Mouse (Mus musculus) embryonic facial prominence, embryonic 10.5 days (tissue): ENCODE data around the gene Etl4. TPM values are rescaled to one million over a fixed set of nuclear protein-coding genes. Genes with fewer than 3 reads are reported as not detected.
"Not testable (repeated sequence)": the region's sequence is repeated elsewhere in the genome, so short reads cannot be mapped to it uniquely, and the experiment has no call there.

Source experiments
- DNase-seq: peaks from one replicate; pipeline ENCODE4 v3.0.0-alpha.2; 2017; ENCODE audit warnings: low spot score
- H3K27ac ChIP-seq: fragments of 300-500 bp; sonication (generic); replicated peaks from 2 replicates; pipeline ENCODE4 v1.5.1; 2016; ENCODE audit warnings: mild to moderate bottlenecking
- H3K27me3 ChIP-seq: fragments of 300-500 bp; sonication (generic); replicated peaks from 2 replicates; pipeline ENCODE4 v1.6.1; 2016; ENCODE audit warnings: low read depth, mild to moderate bottlenecking; ENCODE audit not compliant: poor library complexity, severe bottlenecking
- H3K36me3 ChIP-seq: fragments of 300-500 bp; sonication (generic); replicated peaks from 2 replicates; pipeline ENCODE4 v1.6.1; 2016; ENCODE audit warnings: mild to moderate bottlenecking, moderate library complexity
- H3K4me1 ChIP-seq: fragments of 300-500 bp; sonication (generic); 2 replicates; pipeline ENCODE4 v1.6.1; 2016
- H3K4me3 ChIP-seq: fragments of 300-500 bp; sonication (generic); 2 replicates; pipeline ENCODE4 v1.5.1; 2016; ENCODE audit warnings: mild to moderate bottlenecking, moderate library complexity
- H3K9me3 ChIP-seq: fragments of 300-500 bp; sonication (generic); 2 replicates; pipeline ENCODE4 v1.6.1; 2016; ENCODE audit warnings: mild to moderate bottlenecking
- WGBS: fragments of 180-500 bp; shearing (Covaris S2); methylation state at CpG from one replicate; pipeline ENCODE4 v1.1.7; 2016; 5-methylcytosine and 5-hydroxymethylcytosine counted together
- polyA plus RNA-seq: library from polyadenylated mRNA; unstranded; fragments of >200 nt; fragmentation: Nextera tagmentation; extraction: Ambion mirVana; gene quantifications from 2 replicates; pipeline ENCODE4 v1.2.1, GENCODE M21; 2016

Etl4 gene
- polyA plus RNA-seq, 1 experiment from 2014 or later: 26.1 TPM

DNA sequence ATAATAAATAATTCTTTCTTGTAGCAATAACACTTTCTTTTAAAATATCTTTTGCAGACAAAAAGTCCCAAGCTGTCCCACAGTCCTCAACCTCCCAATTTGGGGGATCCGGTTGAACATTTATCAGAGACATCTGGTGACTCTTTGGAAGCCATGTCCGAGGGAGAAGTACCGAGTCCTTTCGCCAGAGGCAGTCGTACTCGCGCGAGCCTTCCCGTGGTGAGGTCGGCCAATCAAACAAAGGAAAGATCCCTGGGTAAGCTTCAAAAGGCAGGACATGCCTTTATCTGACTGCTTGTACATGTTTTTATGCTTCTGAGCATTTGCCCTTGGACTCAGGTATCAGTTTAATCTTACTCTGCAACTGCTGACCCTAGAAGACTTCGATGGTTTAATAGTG, 752.3 kb downstream of the Etl4 start:
- H3K36me3 ChIP-seq: no peaks in the 10 kb centered on the region
- no peak overlapping the region for H3K4me3 ChIP-seq
- no peak for DNase-seq
- H3K27ac ChIP-seq: no peak overlapping the region
- 90% methylated on average over 11 of the region's 11 CpGs for WGBS
- H3K9me3 ChIP-seq: no peaks in the 10 kb centered on the region
- peaks cover 14% of the 10 kb centered on the region for H3K4me1 ChIP-seq
- H3K27me3 ChIP-seq: no peaks in the 10 kb centered on the region

DNA sequence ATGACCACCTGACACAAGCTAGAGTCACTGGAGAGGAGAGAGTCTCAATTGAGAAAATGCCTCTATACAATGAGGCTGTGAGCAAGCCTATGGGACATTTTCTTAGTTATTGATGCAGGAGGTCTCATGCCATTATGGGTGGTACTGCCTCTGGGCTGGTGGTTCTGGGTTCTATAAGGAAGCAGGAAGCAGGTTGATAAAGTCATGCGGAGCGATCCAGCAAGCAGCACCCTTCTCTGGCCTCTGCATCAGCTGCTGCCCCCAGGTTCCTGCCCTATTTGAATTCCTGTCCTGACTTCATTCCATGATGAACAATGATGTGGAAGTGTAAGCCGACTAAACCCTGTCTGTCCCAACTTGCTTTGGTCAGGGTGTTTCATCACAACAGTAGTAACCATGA, 753.1 kb downstream of the Etl4 start:
- H3K4me1 ChIP-seq: peaks cover 14% of the 10 kb centered on the region
- H3K4me3 ChIP-seq: no peak overlapping the region
- no peaks in the 10 kb centered on the region for H3K36me3 ChIP-seq
- 92% methylated on average over 3 of the region's 3 CpGs for WGBS
- H3K27ac ChIP-seq: no peak overlapping the region
- no peaks in the 10 kb centered on the region for H3K9me3 ChIP-seq
- no peak for DNase-seq
- no peaks in the 10 kb centered on the region for H3K27me3 ChIP-seq

DNA sequence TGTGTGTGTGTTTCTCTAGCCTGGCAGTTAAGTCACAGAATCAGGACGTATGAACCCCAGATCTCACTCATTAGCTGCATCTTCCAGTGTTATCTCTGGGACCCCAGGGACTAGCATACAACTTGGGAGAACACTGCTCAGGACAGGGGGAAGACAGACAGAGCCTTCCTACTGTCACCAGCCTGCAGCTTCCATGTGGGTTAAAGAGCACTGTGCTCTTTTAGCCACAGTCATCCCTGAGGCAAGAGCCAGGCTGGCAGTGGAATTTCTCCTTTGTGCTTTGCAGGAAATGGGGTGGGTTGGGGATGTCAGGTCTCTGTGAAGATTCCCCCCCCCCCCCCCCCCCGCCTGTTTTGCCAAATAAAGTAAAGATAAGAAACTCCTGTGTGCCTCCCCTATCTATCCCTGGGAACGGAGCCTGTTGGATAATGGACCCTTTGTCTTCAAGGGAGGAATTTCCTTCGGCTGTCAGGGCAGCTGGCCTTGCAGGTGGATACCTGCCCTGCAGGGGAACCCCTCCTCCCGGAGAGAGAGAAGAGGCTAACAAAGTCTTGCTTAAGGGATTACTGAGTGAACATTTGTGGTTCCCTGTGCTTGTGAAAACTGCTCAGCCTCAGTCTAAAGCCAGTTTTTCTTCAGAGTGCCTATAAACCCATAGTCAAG, 755.9 kb downstream of the Etl4 start:
- WGBS: 8% methylated on average over 5 of the region's 5 CpGs
- no peak overlapping the region for H3K4me3 ChIP-seq
- peak overlapping the region; percentile 66 for H3K27ac ChIP-seq

DNA sequence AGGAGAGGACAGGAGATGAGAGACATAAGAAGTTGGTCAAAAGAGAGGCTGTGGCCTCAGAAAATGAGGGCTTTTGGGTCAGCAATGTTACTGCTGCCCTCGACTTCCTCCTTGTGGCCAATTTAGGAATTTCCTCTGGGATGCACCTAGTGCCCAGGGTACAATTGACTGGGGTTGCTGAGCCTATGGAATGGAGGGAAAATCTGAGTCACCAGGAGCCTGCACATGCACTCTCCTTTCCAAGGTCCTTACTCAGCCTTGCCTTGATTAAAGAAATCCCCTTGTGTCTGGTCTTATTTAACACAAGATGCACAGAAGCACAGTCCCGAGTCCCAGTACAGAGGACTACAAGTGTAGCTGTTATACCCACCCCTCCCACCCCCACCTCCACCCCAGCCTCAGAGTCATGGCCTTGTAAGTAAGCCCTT, 756.5 kb downstream of the Etl4 start:
- no peaks in the 10 kb centered on the region for H3K9me3 ChIP-seq
- 23% methylated on average over 2 of the region's 2 CpGs for WGBS
- no peaks in the 10 kb centered on the region for H3K27me3 ChIP-seq
- no peak overlapping the region for H3K4me3 ChIP-seq
- peaks cover 14% of the 10 kb centered on the region for H3K4me1 ChIP-seq
- H3K27ac ChIP-seq: peak overlapping the region; percentile 66; the same call in 1 of the 2 replicates
- no peaks in the 10 kb centered on the region for H3K36me3 ChIP-seq
- peak; percentile 67 for DNase-seq

More for the DNA sequence above, 755.9 kb downstream of the Etl4 start:
- peaks cover 14% of the 10 kb centered on the region for H3K4me1 ChIP-seq
- H3K27me3 ChIP-seq: no peaks in the 10 kb centered on the region
- no peaks in the 10 kb centered on the region for H3K9me3 ChIP-seq
- no peaks in the 10 kb centered on the region for H3K36me3 ChIP-seq
- peak; percentile 53 for DNase-seq

DNA sequence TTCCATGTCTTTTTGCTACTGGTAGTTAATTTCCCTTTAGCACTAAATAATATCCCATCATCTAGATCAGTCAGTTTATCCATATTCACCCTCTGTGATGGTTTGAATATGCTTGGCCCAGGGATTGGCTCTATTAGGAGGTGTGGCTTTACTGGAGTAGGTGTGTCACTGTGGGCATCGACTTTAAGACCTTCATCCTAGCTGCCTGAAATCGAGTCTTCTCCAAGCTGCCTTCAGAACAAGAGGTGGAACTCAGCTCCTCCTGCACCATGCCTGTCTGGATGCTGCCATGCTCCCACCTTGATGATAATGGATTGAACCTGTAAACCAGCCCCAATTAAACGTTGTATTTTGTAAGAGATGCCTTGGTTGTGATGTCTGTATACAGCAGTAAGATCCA, 758.3 kb downstream of the Etl4 start:
- no peaks in the 10 kb centered on the region for H3K36me3 ChIP-seq
- no peak for DNase-seq
- H3K4me3 ChIP-seq: no peak overlapping the region
- no peaks in the 10 kb centered on the region for H3K27me3 ChIP-seq
- WGBS: 89% methylated on average over 3 of the region's 3 CpGs
- H3K9me3 ChIP-seq: no peaks in the 10 kb centered on the region
- peaks cover 17% of the 10 kb centered on the region for H3K4me1 ChIP-seq
- no peak overlapping the region for H3K27ac ChIP-seq

DNA sequence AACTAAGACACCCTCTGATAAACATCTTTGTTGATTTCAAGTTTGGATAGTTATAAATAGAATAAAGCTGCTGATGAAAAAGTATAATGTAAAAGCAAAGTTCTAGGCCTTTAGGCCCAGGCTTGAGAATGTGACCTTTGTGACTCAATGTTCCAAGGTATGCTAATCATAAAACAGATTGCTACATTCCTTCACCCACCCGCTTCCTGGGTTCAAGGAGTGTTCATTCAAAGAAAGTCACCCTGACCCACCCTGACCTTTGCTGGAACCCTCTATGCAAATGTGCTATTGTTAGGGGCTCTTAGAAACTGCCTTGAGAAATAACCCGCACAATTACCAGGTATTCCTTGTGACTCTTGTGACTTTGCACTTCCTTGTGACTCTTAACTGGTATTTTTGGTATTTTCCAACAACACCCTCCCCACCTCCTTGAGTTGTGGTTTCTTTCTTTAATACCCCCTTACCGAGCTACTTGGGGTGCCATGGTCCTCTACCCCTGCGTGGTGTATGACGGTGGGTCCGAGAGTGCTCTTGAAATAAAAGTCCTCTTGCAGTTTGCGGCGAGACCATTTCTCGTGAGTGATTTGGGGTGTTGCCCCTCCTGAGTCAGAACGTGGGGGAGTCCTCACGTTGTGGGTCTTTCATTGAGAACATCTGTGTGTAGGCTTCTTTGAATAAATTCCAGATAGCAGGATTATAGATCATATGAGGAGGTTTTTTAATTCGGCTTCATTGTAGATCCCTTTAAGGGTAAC, 758.9 kb downstream of the Etl4 start:
- H3K4me1 ChIP-seq: peaks cover 17% of the 10 kb centered on the region
- not testable (repeated sequence) for H3K27ac ChIP-seq, H3K27me3 ChIP-seq, H3K4me3 ChIP-seq, H3K36me3 ChIP-seq, DNase-seq, H3K9me3 ChIP-seq
- WGBS: 84% methylated on average over 12 of the region's 12 CpGs

DNA sequence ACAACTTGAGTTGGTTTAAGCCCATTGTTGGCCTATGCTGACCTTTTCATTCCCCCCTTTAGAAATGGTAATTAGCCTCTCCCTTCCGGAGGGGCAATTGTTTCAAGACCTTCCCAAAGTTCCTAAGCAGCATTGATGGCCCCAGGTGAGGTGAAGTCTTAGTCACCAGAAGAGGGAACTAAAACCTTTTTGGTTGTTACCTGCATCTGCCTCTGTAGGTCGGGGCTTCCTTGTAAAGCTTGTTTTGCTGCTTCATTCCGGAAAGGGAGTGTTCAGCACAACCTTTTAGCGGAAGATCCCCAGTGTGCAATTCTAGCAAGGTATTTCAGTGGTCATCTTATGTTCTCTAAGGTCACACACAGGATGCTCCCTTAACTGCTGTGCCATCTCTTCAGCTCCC, 759.8 kb downstream of the Etl4 start:
- 59% methylated on average over 4 of the region's 4 CpGs for WGBS
- Histone ChIP-seq H3K27me3 (no peaks in the 10 kb centered on the region), H3K4me1 (peaks cover 17% of the 10 kb centered on the region), H3K27ac (no peak overlapping the region), H3K4me3 (no peak overlapping the region), H3K36me3 (no peaks in the 10 kb centered on the region), H3K9me3 (no peaks in the 10 kb centered on the region)
- no peak for DNase-seq

DNA sequence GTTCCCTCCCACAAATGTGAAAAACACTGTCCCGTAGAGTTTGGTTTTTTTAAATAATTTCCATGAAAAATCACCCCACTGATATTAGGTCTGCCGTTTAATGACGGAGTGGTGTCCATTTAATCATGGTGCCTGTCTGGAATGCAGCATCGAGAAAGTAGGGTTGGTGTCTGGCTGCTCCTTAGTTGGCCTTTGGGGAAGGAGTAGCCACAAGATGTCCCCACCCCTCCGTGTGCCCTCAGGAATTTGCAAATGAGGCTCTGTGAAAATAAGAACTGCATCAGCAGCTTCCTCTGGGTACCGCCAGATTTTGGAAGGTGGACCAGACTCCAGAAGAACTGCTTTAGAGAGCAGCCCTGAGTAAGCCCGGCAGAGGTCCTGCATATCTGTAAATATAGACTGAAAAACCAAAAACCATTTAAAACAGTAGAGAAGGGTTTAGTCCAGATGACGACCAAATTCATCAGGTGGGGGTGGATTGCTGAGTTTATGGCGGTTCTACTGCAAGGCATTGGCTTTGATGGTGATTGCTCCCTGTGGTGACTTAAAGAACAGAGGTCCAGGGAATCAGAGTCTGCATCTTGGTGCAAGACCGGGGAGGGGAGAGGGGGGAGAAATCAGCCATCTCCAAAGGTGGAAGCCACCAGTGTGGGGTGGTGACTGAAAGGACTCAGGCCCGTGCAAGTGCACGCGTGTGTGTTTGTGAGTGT, 762.1 kb downstream of the Etl4 start:
- H3K4me1 ChIP-seq: peaks cover 3% of the 10 kb centered on the region; the same call in 1 of the 2 replicates
- 65% methylated on average over 13 of the region's 13 CpGs for WGBS
- DNase-seq: no peak
- H3K36me3 ChIP-seq: no peaks in the 10 kb centered on the region
- no peak overlapping the region for H3K4me3 ChIP-seq
- H3K9me3 ChIP-seq: no peaks in the 10 kb centered on the region
- no peak overlapping the region for H3K27ac ChIP-seq
- no peaks in the 10 kb centered on the region for H3K27me3 ChIP-seq

DNA sequence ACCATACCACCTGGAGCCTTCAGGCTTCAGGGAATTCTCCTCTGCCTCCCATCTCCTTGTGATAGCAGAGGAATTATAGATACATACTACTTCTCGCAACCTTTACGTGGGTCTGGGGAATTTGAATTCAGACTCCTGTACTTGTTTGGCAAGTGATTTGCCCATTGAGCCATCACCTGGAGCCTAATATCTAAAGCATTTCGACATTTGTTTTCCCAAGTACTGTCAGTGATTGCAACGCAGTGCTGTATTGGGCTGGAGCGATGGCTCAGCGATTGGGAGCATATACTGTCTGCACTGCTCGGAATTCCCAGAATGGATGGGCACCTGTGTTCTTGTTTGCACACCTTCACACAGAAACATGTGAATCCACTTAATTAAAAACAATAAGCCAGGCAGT, 762.7 kb downstream of the Etl4 start:
- 95% methylated on average over 7 of the region's 7 CpGs for WGBS
- Histone ChIP-seq H3K27ac (no peak overlapping the region), H3K4me1 (peaks cover 3% of the 10 kb centered on the region; the same call in 1 of the 2 replicates), H3K4me3 (no peak overlapping the region), H3K9me3 (no peaks in the 10 kb centered on the region), H3K27me3 (no peaks in the 10 kb centered on the region), H3K36me3 (no peaks in the 10 kb centered on the region)
- DNase-seq: no peak

DNA sequence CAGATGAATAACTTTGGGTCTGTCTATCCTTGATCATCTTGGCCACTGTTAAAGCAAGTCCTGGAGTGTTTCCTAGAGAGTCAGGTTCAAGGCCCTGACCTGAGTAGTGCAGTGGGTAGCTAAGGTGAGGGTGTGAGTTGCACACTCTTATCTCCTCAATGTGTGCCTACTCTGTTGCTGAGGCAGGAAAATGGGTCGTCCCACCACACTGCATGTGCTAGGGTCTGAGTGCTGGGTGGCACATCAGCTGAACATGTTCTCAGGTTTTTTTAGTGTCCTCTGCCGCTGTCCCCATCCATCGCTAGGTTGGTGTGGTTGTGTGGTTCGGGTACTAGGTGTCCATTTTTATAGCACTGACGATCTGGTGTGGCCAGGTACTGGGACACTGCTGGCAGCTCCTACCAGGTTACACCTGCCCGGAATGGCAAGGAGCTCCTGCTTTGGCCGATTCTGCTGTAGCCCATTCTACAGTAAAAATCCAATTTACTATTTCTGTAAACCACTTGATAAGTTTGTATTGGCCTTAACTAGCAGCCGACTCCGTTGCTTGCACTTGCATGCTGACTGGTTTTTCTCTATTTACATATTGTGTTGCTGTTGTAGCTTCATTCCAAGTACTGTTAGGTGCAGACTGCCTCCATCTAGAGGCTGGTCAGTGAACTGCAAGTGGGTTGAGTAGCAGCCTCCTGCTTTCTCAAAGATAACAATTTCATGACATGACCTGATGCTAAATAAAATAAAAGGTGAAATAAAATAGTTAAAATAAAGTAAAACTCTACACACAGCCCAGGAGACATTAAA, 763.4 kb downstream of the Etl4 start:
- DNase-seq: peak; percentile 53
- H3K27me3 ChIP-seq: no peaks in the 10 kb centered on the region
- H3K4me1 ChIP-seq: peaks cover 3% of the 10 kb centered on the region; the same call in 1 of the 2 replicates
- H3K9me3 ChIP-seq: no peaks in the 10 kb centered on the region
- H3K4me3 ChIP-seq: no peak overlapping the region
- no peaks in the 10 kb centered on the region for H3K36me3 ChIP-seq
- WGBS: 75% methylated on average over 9 of the region's 9 CpGs
- H3K27ac ChIP-seq: no peak overlapping the region

DNA sequence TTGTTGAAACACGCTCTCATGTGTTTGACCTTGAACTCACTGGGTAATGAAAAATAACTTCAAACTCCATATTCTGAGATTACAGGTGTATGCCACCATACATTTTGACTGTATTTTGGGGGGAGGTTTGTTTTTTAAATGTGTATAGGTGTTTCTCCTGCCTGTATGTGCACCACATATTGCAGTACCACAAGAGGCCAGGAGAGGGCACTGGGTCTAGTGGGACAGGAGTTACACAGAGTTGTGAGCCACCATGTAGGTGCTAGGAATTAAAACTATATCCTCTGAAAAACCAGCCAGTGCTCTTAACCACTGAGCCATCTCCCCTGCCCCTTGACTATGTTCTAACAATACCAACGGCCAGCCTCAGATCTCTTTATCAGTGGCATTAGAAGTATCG, 766.8 kb downstream of the Etl4 start:
- Histone ChIP-seq H3K4me1 (peaks cover 13% of the 10 kb centered on the region), H3K27me3 (no peaks in the 10 kb centered on the region), H3K9me3 (no peaks in the 10 kb centered on the region), H3K27ac (no peak overlapping the region), H3K36me3 (no peaks in the 10 kb centered on the region), H3K4me3 (no peak overlapping the region)
- DNase-seq: no peak
- WGBS: 90% methylated on average over 3 of the region's 3 CpGs

DNA sequence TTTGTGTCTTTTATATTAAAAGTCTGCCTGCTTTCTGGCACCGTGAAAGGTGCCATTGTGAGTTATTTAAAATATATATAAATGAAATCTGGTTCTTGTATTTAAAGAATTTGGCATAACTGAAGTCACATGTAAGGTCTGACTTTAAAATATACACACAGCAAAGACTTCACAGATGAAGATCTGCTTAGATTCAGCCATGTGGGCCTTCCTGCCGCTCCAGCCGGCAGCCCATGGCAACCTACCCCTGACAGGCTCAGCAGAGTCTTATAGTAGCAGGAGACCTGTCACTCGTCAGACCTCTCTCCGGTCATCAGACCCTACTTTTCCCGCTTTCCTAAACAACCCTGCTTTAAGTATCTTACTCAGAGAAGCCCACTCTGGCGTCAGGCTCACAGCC, 769.2 kb downstream of the Etl4 start:
- WGBS: 64% methylated on average over 7 of the region's 7 CpGs

More for the DNA sequence above, 769.2 kb downstream of the Etl4 start:
- H3K27ac ChIP-seq: no peak overlapping the region
- no peak for DNase-seq
- peaks cover 10% of the 10 kb centered on the region; the same call in 1 of the 2 replicates for H3K4me1 ChIP-seq
- H3K4me3 ChIP-seq: no peak overlapping the region
- H3K36me3 ChIP-seq: no peaks in the 10 kb centered on the region
- no peaks in the 10 kb centered on the region for H3K27me3 ChIP-seq
- no peaks in the 10 kb centered on the region for H3K9me3 ChIP-seq
